Mouse (Mus musculus): ENCODE measurements around the gene Ugt2b1. TPM values are rescaled to one million over a fixed set of nuclear protein-coding genes. Genes with fewer than 3 reads are reported as not detected.

The Ugt2b1 gene
- polyA plus RNA-seq (2021; fragmentation: Nextera tagmentation), result not detected in 2 replicates
- long read RNA-seq, experiment 1, result 0 reads
- long read RNA-seq, experiment 2, result 0 reads

DNA sequence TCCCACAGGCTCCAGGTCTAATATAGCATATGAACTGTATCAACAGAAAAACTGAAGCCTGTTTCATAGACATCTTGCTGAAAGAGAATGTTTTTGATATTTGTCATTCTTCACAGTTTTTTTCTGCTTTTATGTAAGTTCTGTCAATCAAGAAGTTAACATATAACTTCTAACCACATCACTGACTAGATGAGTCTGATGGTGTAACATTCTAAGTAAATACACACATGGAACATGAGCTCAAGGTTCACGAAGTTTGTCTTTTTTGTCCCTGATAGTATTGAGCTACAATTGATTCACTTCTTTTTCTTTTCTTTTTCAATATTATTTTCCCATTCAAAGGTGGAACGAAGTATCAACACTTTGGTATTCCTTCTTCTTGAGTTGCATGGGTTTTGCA is at the start of gene Ugt2b1:
Gene Ugt2b1, minus strand, starts transcription at position 105 of the 400 bp plus-strand sequence.

DNA sequence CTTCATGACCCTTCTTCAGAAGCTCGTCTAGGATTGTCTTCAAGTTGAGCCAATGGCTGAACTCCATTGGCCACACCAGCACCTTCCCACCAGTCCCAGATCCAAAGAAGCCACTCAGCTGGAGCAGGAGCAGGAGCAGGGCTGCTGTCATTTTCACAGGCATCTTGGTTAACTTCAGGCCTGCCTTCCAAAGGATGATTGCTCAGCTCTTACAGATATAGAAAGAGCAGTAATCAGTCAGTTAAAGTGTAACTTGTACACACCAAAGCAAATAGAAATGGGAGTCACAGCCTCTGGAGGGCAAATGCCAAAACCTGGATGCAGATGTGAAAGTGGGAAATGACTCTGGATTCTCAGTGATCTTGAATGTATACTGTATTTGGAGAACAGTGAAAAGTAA is 19.6 kb downstream of the Ugt2b1 start, which contains the start of gene Ugt2b34:
Gene Ugt2b34, minus strand, starts transcription at position 180 of the 400 bp plus-strand sequence.

Other genes with a start within 250 kb of the Ugt2b1 start
- gene Tmprss11e, start 180.7 kb downstream of the Ugt2b1 start, polyA plus RNA-seq (2021; fragmentation: Nextera tagmentation), result not detected in 2 replicates
- gene Ythdc1, start 122.3 kb downstream of the Ugt2b1 start, polyA plus RNA-seq (2021; fragmentation: Nextera tagmentation), result 12.6 and 18.5 TPM in 2 replicates
- not detected in 2 replicates for gene Ugt2b34, start 19.6 kb downstream of the Ugt2b1 start, polyA plus RNA-seq (2021; fragmentation: Nextera tagmentation)
- gene Ugt2b35, start 74.3 kb upstream of the Ugt2b1 start, polyA plus RNA-seq (2021; fragmentation: Nextera tagmentation), result not detected in 2 replicates
- not detected in 2 replicates for gene Ugt2b36, start 166.0 kb upstream of the Ugt2b1 start, polyA plus RNA-seq (2021; fragmentation: Nextera tagmentation)
- not detected in 2 replicates for gene Ugt2b5, start 213.8 kb upstream of the Ugt2b1 start, polyA plus RNA-seq (2021; fragmentation: Nextera tagmentation)

Data from left cerebral cortex, adult 6 months (tissue).